Mouse (Mus musculus): Measurements from ENCODE around the gene Sppl3.

Gene Sppl3

DNA sequence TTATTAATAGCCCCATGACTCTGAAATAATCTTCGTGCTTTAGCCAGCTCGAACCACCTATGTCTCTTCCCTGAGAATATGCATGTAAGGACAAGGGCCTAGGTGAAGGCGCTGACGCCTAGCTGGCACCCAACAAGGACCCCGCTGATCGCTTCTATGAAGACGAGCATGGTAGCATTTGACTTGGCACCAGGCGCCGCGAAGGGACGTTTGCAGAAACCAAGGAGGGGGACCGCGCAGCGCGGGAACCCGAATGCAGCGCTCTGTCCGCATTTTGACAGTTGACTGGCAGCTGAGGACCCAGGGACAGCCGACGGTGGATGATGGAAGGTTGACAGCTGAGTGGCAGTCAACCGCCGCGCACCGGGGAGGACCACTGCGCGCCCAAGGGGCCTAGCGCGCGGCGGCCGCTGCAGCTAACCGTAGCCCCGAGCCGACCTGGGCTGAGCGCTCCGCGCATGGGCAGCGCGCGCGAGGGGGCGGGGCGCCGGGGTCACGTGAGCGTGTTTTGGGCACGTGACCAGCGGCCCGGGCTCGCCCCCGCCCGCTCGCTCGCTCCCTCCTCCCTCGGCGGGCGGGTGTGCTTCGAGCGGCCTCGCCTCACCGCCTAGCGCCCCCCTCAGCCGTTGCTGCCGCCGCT, at the start of gene Sppl3:
Gene Sppl3, plus strand, starts transcription at position 561 of the 640 bp plus-strand sequence.
- DNase-seq (ENCODE audit: low spot score in 2 of 2), result peak; percentile 90 to 95

DNA sequence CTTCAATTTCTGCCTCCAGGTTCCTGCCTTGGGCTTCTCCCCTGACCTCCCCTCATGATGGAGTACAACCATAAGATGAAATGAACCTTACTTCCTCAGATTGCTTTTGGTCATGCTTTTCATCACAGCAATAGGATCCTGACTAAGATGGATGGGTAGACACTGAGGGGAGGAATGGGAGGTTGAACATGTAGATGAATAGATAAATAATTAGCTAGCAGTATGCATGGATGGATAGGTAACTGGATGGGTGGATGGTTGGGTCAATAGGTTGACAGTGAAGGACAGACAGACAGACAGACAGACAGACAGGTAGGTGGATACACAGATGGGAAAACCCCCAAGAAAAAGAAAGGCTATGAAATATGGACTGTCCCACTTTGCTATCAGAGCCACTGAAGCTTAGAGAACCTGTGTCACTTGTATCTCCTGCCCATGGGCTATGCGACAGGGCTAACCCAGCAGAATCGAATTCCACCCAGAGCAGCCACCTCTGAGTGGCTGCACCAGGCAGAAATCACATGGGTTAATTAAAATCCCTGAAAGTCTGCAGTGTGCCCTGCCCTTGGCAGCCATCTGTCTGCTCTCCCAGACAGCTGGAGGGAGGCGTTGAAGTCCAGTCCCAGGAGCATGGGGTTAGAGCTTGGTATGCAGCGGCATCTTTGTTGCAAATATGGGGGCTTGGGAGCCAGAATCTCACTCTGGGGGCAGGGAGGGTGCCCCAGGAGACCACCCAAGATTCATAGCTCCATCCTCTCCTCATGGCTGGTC, 49.2 kb upstream of the Sppl3 start:
- DNase-seq (ENCODE audit: low spot score in 2 of 2), result no peak

DNA sequence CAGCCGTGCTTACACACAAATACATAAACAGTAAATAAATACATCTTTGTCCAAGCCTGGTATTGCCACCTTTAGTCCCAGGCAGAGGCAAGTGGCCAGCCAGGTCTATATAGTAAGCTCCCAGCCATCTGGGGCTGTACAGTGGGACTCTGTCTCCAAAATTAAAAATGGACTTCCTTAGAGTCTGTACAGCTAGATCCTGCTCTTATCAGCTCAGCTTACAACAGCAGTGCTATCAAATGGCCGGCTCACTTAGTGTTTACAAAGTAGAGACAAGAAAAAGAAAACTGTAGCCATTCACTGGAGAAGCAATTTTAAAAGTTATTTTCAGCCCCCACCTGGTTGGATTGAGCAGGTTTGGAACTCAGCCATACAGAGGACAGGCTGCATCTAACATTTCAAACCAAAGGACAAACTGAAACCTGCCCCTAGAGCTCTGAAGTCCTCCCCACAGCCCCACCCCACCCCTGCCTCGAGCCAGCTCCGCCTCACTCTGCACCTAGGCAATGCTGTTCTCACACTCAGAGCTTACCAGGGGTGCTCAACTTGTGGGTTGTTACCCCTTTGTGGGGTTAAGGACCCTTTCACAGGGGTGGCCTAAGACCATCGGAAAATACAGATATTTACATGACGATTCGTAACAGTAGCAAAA, 46.5 kb upstream of the Sppl3 start:
- DNase-seq (ENCODE audit: low spot score in 2 of 2), result no peak

DNA sequence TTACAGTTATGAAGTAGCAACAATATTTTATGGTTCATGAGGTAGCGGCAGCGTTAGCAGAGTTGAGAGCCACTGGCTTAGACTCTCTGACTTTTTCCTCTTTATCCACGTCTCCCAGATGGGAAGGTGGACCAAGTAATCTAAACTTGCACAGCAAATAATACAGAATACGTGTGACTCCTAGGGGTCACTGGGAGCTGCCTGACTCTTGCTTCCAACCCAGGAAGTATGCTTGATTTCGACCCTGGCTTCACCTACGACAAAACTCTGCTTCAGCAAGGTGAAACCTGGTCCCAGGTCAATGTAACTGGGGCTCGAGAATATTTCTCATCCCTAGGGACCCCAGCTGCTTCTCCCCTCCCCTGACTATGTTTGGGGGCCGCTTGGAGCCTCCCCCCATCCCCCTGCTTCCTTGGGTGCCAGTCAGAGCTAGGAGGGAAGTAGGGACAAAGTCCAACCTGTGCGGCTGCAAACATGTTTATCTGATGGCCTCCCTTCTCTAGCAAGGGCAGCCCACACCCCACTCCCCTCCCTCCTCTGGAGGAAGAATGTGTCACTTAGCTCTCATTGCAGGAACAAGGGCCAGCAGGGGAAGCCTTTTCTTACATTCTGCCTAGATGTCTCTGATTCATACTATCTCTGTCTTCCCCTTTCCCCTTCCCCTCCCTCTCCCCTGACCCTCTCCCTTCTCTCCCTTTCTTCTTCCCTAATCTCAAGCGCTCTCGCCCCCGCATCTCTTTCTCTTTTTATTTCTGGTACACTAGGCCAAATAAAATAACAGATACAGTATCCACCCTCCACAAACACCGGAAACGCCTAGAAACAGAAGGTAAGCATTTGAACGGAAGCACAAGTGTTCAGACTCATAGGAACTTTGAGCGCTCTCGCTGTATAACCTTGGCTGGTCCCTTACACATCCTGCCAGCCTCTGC, 45.7 kb upstream of the Sppl3 start:
- DNase-seq (ENCODE audit: low spot score in 2 of 2), result no peak

DNA sequence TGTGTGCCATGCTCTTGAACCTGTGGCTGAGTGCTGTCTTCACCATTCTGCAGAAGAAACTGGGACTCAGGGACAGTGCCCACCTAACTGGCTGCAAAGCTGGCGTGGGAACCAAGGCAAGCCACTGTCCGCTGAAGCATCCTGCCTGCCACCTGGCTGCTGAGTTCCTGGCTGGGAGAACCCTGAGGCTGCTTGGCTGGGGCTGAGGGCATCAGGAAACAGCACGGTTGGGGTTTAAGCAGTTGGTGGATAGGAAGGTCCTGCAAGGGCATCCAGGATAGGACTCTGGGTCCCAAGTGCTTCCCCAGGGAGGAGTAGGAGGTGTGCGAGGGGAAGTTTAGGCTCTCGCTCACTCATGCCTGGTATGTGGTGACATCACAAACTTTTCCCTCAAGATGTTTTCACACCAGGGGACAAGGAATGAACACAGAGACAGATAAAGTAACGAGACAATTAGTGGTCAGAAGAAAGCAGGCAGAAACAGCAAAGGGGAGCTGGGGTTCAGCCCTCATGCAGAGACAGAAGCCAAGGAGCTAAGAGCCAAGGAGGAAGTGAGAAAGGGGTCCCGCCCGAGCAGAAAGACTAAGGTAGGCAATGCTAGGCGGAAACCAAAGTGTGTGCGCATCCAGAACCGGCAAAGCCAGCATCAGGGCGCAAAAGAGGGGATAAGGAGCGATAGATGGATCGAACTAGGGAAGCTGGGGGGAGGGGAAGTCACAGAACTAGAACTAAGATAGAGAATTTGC, 43.2 kb upstream of the Sppl3 start:
- DNase-seq (ENCODE audit: low spot score in 2 of 2), result no peak

DNA sequence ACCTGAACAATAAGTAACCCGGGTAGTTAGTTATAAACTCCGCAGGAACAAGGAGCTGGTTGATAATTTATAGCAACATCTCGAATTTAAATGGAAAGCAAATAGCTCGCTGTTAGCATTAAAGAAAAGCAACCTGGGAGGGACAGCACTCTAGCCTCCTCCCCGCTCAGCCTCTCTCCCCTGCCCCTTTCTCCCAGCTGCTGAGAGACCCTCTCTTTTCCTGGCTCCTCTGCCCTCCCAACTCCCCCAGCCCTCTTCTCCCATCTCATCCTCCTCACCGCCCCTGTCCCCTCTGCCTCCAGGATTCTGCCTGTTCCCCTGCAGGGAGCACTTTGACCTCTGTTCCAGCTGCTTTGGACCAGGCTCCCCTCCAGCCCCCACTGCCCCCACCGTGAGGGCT, 42.3 kb upstream of the Sppl3 start:
- no peak for DNase-seq (ENCODE audit: low spot score in 2 of 2)

DNA sequence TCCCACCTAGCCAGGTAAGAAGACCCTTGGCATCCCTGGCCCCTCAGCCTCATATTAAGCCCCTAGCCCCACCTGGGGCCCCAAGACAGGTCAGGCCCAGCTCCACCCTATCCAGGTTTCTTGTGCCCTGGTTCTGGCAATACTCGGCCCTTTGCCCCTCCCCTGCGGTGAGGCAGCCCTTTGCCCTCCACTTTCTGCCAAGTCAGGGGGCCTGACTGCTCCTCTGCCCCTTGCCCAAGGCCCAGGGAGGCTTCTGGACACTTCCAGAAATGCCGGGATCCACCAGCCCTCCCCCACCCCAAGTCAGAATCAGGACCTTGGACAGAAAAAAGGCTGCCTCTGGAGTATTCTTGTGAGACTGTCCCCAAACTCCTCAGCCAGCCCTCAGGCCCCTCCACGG, 41.9 kb upstream of the Sppl3 start:
- no peak for DNase-seq (ENCODE audit: low spot score in 2 of 2)

DNA sequence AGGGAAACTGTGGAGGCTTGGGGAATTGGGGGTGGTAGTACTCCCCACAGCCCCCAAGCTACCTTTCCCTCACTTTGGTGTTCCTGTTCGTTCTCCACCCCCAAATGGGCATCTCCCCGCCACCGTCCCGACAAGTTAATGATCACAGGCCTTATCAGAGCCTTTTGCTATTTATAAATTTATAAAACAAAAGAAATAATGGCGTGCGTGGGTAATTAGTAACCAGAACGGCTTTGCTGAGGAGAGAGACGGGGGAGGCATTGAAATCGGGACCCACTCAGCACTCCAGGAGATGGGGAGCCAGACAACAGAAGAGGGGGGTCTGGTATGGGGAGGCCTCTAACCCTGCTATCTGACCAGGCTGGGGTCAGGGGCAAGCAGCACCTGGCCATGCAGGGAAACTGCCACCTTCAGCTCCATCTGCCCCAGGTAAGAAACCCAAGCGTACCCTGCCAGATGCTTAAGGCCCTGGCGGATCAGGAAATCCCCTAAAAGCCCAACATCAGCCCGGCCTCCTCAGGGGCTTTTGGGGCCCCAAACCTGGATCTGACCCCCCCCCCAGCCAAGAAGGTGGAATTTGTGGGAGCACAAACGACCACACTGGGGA, 41.2 kb upstream of the Sppl3 start:
- no peak for DNase-seq (ENCODE audit: low spot score in 2 of 2)

DNA sequence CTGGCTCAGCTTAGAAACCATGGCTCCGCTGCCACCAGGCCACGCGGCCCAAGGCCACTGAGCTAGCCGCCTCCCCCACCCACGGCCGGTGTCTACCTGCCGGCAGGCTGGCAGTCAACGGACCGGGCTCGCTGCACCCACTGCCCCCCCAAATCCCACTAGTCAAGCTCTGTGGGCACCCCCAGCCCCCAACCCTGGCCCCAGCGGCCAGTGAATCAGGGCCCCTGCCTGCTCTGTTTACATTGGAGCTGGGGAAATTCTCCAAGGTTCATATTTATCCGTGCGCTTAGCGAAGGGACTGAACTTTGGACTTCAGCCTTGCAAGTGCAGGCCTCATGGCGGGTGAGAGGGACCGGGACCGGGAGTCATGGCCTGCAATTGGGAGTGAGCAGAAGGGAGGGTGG, 40.1 kb upstream of the Sppl3 start, which contains the start of gene Hnf1a:
Gene Hnf1a, minus strand, starts transcription at position 271 of the 404 bp plus-strand sequence.
- no peak for DNase-seq (ENCODE audit: low spot score in 2 of 2)

DNA sequence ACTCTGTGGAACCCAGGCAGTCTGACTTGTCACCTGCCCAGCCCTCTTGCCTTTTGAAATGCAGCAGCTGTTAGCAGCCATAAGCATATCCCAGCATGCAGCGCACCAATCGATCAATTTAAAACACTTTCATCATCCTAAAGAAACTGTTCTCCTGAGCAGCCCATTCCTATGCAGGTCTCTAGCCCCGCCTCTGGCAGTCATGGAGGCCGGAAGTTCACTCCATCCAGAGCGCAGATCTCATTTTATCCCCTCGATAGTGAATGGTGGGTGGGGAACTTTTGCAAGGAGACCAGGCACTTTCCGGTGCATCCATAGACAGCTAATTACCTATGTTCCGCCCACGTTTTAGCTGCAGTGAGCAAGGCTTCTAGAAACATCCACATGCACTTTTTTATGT, 38.7 kb upstream of the Sppl3 start:
- no peak for DNase-seq (ENCODE audit: low spot score in 2 of 2)

DNA sequence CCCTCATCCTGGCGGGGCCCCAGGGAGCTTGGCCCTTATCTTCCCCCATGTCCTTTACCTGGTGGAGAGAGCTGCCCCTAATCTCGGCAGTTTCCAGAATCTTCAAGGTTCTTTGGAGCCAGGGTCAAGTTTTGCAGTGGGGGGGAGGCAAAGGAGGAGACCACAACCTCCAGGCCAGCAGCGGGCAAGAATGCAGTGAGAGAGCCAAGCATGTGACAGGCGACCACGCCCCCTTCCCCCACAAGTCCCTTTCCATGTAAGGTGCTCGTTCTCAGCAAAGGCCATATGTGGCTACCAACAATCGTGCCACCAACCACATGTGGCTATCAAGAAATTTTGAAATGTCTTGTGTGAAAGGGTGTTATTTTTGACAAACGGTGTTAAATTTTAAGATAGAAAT, 37.8 kb upstream of the Sppl3 start:
- no peak for DNase-seq (ENCODE audit: low spot score in 2 of 2)

DNA sequence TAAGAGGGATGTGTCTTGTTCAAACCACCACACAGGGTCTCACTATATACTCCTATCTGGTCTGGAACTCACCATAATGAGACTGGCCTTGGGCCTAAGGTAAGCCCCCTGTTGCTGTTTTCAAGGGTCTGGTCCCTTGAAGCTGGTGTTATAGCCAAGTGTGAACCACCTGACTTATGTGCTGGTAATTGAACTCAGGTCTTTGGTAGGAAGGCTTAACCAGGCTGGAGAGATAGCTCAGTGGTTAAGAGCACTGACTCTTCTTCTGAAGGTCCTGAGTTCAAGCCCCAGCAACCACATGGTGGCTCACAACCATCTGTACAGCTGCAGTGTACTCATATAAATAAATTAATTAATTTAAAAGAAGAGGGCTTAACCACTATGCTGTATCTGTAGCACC, 34.0 kb upstream of the Sppl3 start:
- DNase-seq (ENCODE audit: low spot score in 2 of 2), result no peak

DNA sequence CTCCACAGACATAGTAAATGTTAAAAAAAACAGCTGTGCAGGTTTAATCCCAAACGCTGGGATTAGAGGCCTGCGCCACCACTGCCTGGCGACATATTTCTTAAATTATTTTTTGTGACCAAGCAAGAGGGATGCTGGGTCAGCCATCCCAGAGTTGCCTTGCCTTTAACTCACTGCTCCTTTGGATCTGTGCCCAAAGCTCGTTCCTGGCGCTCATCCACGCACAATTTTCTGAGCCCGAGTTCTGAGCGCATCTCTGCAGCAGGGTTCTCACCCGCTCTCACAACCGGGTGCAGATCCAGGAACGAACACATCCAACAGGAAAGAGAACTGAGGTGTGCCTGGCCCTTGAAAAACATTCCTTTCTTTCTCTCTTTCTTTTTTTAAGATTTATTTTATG, 32.5 kb upstream of the Sppl3 start:
- no peak for DNase-seq (ENCODE audit: low spot score in 2 of 2)

DNA sequence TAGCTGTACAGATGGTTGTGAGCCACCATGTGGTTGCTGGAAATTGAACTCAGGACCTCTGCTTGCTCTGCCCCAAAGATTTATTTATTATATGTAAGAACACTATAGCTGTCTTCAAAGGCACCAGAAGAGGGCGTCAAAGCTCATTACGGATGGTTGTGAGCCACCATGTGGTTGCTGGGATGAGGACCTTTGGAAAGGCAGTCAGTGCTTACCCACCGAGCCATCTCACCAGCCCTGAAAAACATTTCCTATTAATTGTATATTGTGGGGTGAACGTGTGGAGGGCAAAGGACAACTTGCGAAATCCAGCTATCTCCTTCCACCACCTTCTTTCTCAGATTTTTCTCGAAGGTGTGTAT, 32.1 kb upstream of the Sppl3 start:
- DNase-seq (ENCODE audit: low spot score in 2 of 2), result peak in 1 of 2 experiments; percentile 12

DNA sequence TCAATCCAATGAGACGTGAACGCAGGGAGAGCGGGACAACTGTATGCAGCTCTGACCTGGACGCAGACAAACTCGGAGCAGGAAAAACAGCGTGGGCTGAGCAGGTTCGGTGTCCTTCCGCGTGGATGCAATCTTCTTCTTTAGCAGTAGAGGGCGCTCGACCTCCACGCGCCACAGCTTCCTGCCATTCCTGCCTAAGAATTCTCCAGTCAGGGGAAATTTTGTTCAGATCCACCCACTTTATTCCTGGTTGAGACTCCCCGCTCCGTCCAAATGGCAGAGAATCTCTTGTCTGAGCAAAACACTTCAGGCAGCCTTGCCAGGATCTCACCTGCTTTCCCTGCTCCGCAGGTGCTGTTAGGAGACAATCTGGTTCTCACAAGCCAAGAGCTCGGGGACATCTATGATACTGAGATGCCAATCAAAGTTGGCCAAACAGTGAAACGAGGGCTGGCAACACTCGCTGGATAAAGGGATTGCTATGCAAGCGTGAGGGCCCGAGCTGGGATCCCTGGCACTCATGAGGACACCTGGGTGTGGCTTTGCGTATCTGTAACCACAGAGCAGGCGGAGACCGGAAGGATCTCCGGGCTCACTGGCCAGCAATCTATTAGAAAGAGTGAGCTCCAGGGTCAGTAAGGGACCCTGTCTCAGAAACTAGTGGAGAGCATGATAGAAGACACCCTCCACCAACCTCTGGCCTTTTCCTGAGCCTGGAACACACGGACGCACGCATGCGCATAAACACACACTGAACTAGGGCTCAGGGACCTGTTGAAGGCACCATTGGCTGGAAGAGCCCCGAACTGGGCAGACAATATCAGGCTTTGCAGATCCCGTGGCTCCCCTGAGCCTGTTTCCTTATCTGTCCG, 31.5 kb upstream of the Sppl3 start:
- DNase-seq (ENCODE audit: low spot score in 2 of 2), result peak; percentile 80 to 87

DNA sequence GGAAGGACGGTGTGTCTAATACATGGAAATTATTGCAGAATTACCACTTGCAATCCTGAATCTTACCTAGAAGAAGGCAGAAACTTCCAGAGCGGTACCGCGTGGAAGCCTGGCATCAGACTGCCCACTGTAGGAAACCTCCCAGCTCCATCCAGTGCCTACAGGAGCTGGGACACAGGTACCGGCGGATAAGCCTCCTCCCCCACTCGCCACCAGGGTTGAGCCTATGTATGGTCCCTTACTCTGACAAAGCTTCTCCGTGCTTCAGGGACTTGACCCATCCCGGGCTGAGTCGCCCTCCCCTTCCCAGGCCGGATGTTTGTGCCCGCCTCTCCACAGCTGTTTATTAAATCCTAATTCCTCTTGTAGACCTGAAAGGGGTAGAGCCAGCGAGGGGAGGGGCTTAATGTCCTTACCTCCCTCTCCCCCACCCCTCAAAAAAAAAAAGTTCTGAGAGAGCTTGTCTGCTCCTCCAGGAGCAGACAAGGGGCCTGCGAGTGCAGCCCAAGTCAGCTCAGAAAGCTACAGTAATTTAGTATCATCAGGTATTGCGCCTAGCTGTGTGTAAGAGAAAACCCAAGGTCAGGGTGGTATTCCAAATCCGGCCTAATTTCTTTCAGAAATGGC, 30.7 kb upstream of the Sppl3 start:
- DNase-seq (ENCODE audit: low spot score in 2 of 2), result no peak

DNA sequence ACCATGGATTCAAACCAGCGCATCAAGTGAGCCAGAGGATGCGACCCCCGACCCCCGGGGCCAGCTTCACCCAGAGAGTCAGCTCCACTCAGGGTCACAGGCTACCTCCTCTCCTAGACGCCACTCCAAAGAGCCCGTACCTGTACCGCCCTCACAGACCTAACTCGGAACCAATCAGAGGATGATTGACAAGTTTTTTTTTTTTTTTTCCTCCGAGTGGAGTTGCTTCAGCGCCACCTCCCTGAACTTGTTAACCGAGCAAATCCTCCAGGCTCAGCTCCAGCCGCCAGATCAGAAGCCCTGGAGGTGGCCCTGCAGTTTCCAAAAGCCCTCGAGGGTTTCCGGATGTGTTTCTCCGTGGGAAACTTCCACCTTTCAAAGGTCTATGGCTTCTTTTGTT, 28.9 kb upstream of the Sppl3 start:
- no peak for DNase-seq (ENCODE audit: low spot score in 2 of 2)

DNA sequence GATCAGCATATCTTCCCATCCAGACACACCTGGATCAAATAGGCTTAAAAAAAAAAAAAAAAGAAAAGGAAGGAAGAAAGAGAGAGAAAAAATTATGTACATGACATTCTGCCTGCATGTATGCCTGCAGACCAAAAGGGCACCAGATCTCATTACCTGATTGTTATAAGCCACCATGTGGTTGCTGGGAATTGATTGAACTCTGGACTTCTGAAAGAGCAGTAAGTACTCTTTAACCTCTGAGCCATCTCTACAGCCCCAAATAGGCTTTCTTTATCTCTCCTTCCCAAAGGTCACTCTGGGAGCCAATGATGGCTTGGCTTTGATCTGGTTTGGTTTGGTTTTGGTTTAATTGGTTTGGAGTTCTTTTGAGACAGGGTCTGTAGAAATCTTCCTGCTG, 25.9 kb upstream of the Sppl3 start:
- DNase-seq (ENCODE audit: low spot score in 2 of 2), result no peak

DNA sequence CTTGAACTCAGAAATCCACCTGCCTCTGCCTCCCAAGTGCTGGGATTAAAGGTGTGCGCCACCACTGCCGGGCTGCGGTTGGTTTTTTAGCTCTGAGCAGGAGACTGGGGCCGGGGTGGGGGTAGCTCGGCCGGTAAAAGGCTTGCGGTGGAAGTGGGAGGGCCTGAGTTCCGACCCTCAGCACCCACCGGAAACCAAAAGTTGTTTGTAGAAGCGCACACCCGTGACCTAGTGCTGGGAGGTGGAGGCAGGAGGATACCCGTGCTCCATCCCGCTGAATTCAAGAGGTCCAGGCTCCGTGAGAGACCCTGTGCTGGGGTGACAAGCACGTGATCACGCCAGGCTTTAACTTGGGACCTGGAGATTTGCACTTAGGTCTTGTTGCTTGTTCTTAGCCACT, 14.5 kb upstream of the Sppl3 start:
- no peak for DNase-seq (ENCODE audit: low spot score in 2 of 2)

Data from right cerebral cortex, adult 2 months (tissue).